In genomic region chr17:42938579-42938978, GRCm38 (mm10) we compare ENCODE assay signal across 13 mouse cellular contexts.
A peak's percentile ranks its signal among the peaks of the same experiment; 100 is the strongest.
DNase-seq lines count a peak whose midpoint lies in the region; ATAC-seq and TF ChIP-seq lines count a peak whose summit lies in the region.
"Had no signal": no experiment of that assay in that cellular context is flagged by ENCODE, and none has a peak within 500 bp of the region (broad histone marks: within the 10 kb centered on the region; RNA-seq: fewer than 3 reads in every experiment).

No protein-coding gene starts in this region.

- peak; percentile 44 for DNase-seq in kidney, adult 11 months
- DNase-seq in kidney, postnatal 25 days: no peak
- peak; percentile 30 for DNase-seq in adrenal gland, postnatal 14 days
- DNase-seq in hindbrain, postnatal 0 days (ENCODE audit: low spot score): no peak
- DNase-seq in frontal cortex, postnatal 25 days (ENCODE audit: low spot score in 2 of 2): no peak
- no peak for DNase-seq in thymus, postnatal 0 days (ENCODE audit: low spot score)
- DNase-seq: cerebellum, postnatal 36 days; thymus, adult 18-20 months had no signal

- H3K4me3 ChIP-seq in kidney, embryonic 15.5 days (replicated peaks): no peak overlapping the region
- no peak overlapping the region for H3K4me3 ChIP-seq in small intestine, adult 2 months (ENCODE audit: low read depth, low read length)
- H3K4me3 ChIP-seq in hindbrain, postnatal 0 days (ENCODE audit: low read length): no peak overlapping the region
- H3K4me3 ChIP-seq: heart, embryonic 10.5 days; hindbrain, embryonic 10.5 days; liver, embryonic 12.5 days had no signal

- H3K9me3 ChIP-seq in kidney, embryonic 15.5 days (replicated peaks): no peaks in the 10 kb centered on the region
- H3K9me3 ChIP-seq in hindbrain, postnatal 0 days (ENCODE audit: low read length): no peaks in the 10 kb centered on the region
- H3K9me3 ChIP-seq: heart, embryonic 10.5 days; hindbrain, embryonic 10.5 days; liver, embryonic 12.5 days had no signal

- peaks cover 12% of the 10 kb centered on the region for H3K4me1 ChIP-seq in kidney, embryonic 15.5 days
- peaks cover 12% of the 10 kb centered on the region for H3K4me1 ChIP-seq in small intestine, adult 2 months (ENCODE audit: control insufficient read depth, insufficient read depth, insufficient read length, low read length)
- no peaks in the 10 kb centered on the region for H3K4me1 ChIP-seq in hindbrain, postnatal 0 days (ENCODE audit: insufficient read depth, low read length)
- H3K4me1 ChIP-seq: heart, embryonic 10.5 days; hindbrain, embryonic 10.5 days; liver, embryonic 12.5 days had no signal

- H3K36me3 ChIP-seq in kidney, embryonic 15.5 days: no peaks in the 10 kb centered on the region
- no peaks in the 10 kb centered on the region for H3K36me3 ChIP-seq in small intestine, adult 2 months (ENCODE audit: control insufficient read depth, insufficient read depth, low read length)
- H3K36me3 ChIP-seq in hindbrain, postnatal 0 days (ENCODE audit: insufficient read depth, low read length): no peaks in the 10 kb centered on the region
- H3K36me3 ChIP-seq: heart, embryonic 10.5 days; hindbrain, embryonic 10.5 days; liver, embryonic 12.5 days had no signal

- no peak overlapping the region for H3K9ac ChIP-seq in kidney, embryonic 15.5 days
- no peak overlapping the region for H3K9ac ChIP-seq in hindbrain, postnatal 0 days (replicated peaks; ENCODE audit: low read length)
- H3K9ac ChIP-seq: liver, embryonic 12.5 days had no signal

- peak overlapping the region; percentile 64; the same call in 1 of the 2 replicates for H3K27ac ChIP-seq in kidney, embryonic 15.5 days
- peak overlapping the region; percentile 91 for H3K27ac ChIP-seq in small intestine, adult 2 months (ENCODE audit: insufficient read depth, low read depth, low read length)
- H3K27ac ChIP-seq in hindbrain, postnatal 0 days: no peak overlapping the region
- H3K27ac ChIP-seq: heart, embryonic 10.5 days; hindbrain, embryonic 10.5 days; liver, embryonic 12.5 days had no signal

- no peak for TF ChIP-seq CTCF in small intestine, adult 2 months (IDR thresholded peaks at IDR 0.05; ENCODE audit: extremely low read depth, insufficient read length, insufficient replicate concordance, low read depth, low read length)
- no peak for TF ChIP-seq CTCF in hindbrain, postnatal 0 days (IDR thresholded peaks at IDR 0.05; ENCODE audit: low read depth)

- no peak for ATAC-seq in kidney, embryonic 15.5 days (replicated peaks; ENCODE audit: low FRiP score)
- no peak for ATAC-seq in hindbrain, postnatal 0 days
- ATAC-seq: liver, embryonic 12.5 days had no signal

- no peaks in the 10 kb centered on the region for H3K27me3 ChIP-seq in kidney, embryonic 15.5 days
- no peaks in the 10 kb centered on the region for H3K27me3 ChIP-seq in small intestine, adult 2 months (ENCODE audit: control insufficient read depth, insufficient read depth, low read length)
- no peaks in the 10 kb centered on the region for H3K27me3 ChIP-seq in hindbrain, postnatal 0 days (ENCODE audit: insufficient read depth, low read length)
- H3K27me3 ChIP-seq: liver, embryonic 12.5 days had no signal

- no peak for TF ChIP-seq POLR2A in small intestine, adult 2 months (IDR thresholded peaks at IDR 0.05; ENCODE audit: low read depth, low read length)

- no peak overlapping the region for H3K4me2 ChIP-seq in kidney, embryonic 15.5 days
- no peak overlapping the region for H3K4me2 ChIP-seq in hindbrain, postnatal 0 days (ENCODE audit: low read depth, low read length)
- H3K4me2 ChIP-seq: liver, embryonic 12.5 days had no signal

- 45% methylated on average over 1 of the region's 1 CpGs for WGBS in kidney, embryonic 15.5 days
- 27% methylated on average over 1 of the region's 1 CpGs for WGBS in small intestine, adult 2 months
- WGBS in hindbrain, postnatal 0 days: 76% methylated on average over 1 of the region's 1 CpGs

Comparison
In these comparisons a context has a peak if more than half of its experiments do, and no peak if none do; other contexts are left out.
1. DNase-seq: peak in kidney, adult 11 months (single experiment) and adrenal gland, postnatal 14 days (single experiment); none in kidney, postnatal 25 days (0 of 2), hindbrain, postnatal 0 days (single experiment), frontal cortex, postnatal 25 days (0 of 2) and thymus, postnatal 0 days (single experiment).